Mouse (Mus musculus) megakaryocyte-erythroid progenitor cell, adult 5-6 weeks (primary cell): ENCODE data around the gene Zfp335. TPM values are rescaled to one million over a fixed set of nuclear protein-coding genes. Genes with fewer than 3 reads are reported as not detected.
"Not testable (repeated sequence)": the region's sequence is repeated elsewhere in the genome, so short reads cannot be mapped to it uniquely, and the experiment has no call there.

ENCODE experiments used
- ATAC-seq: replicated peaks from 2 replicates; pipeline ENCODE4 v1.8.0; 2016; ENCODE audit warnings: mild to moderate bottlenecking, inconsistent platforms; ENCODE audit not compliant: severe bottlenecking, poor library complexity, low FRiP score, low TSS enrichment
- total RNA-seq, 2 experiments: library from RNA; stranded (forward) in 1 of 2; stranded (reverse) in 1 of 2; fragments of 200-1000, 215-1000 nt in 1 of 2; fragments of >200 nt in 1 of 2; fragmentation: Nextera tagmentation in 1 of 2; gene quantifications; 2 replicates each; pipeline ENCODE4 v1.2.3; 2014 to 2017

The Zfp335 gene
- total RNA-seq, 2 experiments from 2014 or later = 8.6 to 23.5 TPM

DNA sequence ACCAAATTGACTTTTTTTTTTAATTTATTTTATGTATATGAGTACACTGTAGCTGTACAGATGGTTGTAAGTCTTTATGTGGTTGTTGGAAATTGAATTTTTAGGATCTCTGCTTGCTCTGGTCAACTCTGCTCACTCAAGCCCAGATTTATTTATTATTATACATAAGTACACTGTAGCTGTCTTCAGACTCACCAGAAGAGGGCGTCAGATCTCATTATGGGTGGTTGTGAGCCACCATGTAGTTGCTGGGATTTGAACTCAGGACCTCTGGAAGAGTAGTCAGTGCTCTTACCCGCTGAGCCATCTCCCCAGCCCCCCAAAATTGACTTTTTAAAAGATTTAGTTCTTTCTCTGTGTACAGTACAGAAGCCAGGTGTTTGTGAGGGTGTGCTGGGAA, 35.9 kb downstream of the Zfp335 start:
- ATAC-seq = not testable (repeated sequence)

DNA sequence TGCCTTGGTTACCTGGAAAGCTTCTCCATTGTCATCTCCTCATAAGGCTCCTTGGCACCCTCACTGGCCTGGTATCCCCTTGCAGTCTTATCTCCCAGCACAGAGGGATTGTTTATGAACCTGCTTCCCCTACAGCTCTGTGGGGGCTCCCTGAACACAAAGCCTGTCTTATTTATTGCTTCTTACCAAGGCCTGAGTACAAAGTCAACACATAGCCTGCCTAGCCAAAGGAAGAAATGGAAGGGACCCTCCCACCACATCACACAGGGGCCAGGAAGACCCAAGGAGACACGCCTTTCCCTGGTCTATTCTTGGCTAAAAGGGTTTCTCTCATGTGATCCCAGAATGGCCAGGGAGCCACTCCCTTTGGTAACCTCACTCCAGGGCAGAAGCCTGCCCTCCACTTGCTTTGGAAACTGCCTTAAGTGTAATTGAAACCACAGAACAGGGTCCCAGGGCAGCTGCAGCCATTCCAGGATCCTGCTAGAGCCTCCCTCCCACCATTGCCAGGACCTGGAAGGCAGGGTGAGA, 37.3 kb downstream of the Zfp335 start:
- no peak for ATAC-seq

DNA sequence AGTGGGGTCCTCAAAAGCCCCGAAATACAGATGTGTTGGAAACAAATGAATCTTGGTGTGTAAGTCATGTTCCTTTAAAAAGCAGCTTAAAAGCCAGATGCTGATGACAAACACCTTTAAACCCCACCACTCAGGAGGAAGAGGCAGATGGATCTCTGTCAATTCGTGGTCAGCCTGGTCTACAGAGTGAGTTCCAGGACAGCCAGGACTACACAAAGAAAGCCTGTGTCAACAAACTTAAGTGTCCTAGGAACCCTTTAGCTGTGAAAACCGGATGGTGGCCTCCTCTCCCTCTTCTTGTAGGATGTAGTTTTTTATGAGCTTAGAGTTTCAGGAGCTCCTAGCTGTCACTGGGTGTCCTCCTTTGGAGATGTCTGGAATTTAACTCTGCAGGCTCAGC, 37.9 kb downstream of the Zfp335 start:
- no peak for ATAC-seq

DNA sequence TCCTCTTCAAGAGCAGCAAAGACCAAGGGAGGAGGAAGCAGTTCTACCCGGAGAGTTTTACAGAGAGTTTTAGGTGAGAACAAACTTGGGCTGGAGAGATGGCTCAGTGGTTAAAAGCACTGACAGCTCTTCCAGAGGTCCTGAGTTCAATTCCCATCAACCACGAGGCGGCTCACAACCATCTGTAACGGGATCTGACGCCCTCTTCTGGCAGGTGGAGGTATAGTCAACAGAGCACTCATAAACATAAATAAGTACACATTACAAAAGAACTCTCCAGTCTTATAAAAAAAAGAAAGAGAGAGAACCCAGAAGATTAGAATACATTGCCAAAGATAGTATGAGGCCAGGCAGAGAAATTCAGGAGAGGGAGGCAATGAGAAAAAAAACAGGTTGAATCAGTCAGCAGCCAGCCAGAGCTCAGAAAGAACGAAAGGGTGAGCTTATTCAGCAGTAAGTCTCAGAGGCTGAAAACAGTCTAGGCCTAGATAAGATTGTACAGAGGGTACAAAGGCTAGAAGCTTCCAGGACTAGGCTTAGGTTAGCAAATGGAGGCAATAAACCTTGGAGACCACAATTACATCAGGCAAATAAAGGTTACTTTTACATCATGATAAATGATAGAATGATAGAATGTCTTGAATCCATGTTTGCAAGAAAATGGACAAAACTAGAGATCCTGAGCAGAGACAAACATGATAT, 39.8 kb downstream of the Zfp335 start:
- no peak for ATAC-seq

DNA sequence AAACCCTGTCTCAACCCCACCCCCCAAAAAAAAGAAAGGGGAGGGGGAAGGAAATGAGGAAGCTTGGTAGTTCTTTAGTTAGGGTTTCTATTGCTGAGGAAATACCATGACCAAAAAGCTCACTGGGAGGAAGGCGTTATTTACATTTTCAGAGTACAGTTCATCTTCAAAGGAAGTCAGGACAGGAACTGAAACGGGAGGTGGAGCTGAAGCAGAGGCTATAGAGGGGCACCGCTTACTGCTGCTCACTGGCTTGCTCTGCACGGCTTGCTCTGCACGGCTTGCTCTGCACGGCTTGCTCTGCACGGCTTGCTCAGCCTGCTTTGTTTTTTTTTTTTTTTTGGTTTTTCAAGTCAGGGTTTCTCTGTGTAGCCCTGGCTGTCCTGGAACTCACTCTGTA, 43.1 kb downstream of the Zfp335 start:
- no peak for ATAC-seq

DNA sequence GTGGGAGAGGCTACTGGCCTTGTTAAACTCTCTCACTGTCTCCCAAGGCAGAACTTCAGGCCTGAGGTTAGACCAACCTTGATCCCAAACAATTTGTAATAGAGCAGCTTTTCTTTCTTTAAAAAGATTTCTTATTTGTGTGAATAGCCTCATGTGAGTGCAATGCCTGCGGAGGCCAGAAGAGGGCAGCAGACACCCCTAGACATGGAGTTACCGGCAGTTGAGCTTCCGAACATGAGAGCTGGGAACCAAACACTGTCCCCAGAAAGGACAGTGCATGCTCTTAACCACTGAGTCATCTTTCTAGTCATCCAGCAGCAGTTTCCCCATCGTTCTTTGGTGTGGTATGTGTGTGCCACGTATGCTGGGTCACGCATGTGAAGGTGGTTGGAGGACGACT, 44.0 kb downstream of the Zfp335 start:
- no peak for ATAC-seq

DNA sequence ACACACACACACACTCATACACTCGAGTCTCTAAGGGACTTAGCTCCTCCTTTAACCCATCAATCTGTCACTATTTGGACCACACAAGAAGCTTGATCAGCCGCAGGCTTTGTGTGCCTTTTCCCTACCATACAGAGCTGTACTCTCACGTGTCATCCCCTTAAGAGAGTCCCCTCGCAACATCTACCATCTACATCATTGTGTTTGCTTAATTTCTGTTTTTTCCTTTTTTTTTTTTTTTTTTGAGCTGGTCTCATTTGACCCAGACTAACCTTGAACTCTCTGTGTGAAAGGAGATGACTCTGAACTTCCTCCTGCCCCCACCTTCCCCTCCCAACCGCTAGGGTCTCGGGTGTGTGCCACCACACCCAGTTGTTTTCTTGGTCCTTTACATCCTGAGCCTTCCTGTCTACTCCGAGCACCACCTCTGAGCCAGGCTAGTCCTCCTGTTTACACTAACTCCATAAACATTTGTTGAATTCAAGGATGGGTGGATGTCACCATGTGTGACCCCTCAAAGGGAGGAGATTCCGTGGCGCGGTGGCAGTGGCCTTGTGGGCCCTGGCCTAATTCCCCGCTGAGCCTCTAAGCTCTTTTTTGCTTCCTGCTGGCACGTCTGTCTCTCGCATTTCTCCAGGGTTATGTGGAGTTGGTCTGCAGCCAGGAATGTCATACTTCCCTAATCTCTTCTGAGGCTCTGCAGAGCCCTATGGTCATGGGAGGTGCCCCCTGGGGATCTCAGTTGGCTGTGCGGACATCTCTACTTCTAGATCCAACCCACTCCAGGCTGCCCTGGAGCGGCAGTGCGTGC, 44.6 kb downstream of the Zfp335 start:
- ATAC-seq = 0 out of 2 replicates have a peak, but pooled peaks have one; percentile 25

DNA sequence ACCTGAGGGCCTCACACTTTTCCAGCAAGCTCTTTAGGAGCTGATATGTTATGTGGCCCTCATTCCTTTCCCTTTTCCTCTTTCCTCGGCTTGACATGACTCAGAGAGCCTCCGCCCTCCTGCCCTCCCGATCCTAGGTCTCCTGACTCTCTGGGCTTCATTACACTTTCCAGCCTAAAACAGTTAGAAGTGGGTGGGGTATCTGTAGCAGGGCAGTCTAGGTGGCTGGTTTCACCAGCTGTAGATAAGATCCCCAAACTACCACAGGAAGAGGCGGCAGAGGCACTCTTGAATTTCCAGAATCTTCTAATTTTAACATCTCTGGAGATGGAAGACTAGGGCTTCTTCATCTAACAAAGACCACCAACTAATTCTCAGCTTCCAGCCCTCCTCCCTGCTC, 47.0 kb downstream of the Zfp335 start:
- peak; percentile 64 for ATAC-seq

DNA sequence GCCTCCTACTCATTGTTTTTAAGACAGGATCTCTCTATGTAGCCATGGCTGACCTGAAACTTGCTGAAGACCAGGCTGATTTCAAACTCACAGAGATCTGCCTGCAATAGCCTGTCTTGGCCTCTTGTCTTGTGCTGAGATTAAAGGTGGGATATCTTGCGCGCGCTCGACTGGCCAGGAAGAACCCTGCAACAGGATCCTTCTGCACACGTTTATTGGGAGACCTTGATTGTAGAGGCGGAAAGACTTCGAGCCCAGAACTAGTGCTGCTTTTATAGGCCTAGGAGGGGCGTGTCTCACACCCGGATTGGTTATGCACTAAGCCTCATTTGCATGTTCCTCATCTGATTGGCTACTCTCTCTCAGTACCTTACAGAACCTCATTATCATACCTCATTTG, 48.1 kb downstream of the Zfp335 start:
- ATAC-seq = not testable (repeated sequence)

DNA sequence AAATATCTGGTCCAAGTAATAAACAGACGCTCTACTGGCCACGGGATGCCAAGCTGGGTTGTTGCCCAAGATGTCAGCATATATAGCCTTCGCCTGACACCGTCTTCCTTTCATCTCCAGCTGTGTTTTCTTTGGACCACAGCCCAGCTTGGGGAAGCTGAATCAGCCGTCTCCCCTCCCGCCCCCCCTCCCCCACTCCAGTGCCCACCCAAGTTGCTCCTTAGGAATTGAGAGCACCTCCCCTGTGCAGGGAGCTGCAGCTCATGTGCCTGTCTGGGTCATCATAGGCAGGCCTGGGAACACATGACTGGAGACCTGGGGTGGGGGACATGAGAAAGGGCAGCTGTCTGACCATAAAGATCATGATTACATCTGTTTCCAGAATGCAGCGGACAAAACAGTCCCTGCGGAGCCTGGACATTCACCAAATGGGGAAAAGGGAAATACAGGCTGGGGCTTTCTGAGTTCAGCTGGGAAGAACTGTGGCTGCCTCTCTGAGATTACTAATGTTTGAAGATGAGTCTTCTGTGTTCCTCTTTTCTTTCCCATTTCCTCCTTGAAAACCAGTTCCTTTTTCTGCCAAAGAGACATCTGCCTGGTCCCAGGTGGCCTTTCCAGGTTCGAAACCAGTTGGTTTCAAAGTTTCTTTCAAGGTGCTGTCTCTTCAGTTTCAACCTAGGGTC, 49.2 kb downstream of the Zfp335 start:
- ATAC-seq = no peak

DNA sequence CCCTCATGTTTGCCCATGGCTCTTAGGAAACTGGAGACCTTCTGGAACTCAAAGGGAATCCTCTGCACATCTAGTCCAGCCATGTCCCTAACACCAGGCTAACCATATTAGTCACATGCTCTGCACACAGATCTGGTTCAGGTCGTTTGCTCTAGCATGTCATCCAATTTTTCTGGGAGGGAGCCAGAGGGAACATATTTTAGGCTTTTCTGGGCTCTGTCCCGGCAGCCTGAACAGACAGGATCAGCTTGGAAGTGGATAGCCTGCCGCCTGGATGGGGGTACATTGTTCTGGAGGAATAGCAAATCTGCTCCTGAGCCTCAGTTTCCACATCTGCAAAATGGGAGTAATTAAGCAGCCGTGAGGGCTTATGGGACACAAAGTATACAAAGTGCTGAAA, 50.5 kb downstream of the Zfp335 start:
- ATAC-seq = no peak

DNA sequence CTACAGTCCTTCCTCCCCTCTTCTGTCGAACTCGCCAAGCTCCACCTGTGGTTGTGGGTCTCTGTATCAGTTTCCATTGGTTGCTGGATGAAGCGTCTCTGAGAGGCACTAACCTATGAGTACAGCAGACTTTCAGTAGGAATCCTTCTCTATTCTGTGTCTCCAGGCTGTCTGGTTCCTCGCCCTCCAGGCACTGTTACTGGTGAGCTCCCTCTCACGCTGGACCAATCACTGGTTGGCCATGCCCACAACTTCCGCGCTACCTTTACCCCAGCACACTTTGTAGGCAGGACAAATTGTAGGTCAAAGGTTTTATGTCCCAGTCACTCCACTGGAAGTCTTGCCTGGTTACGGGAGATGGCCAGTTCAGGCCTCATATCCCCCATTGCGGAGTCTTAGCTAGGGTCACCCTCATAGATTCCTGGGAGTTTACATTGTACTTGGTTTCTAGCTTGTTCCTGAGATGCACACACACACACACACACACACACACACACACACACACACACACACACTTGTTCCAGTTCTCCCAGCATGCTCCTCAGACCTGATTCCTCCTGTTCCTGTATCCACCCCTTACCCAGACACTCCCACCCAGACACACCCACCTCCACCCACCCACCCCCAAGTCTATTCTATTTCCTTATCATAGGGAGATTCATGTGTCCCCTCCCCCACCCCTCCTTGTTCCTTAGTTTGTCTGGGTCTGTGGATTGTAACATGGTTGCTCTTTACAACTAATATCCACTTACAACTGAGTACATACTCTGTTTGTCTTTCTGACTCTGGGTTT, 51.7 kb downstream of the Zfp335 start:
- ATAC-seq = no peak

DNA sequence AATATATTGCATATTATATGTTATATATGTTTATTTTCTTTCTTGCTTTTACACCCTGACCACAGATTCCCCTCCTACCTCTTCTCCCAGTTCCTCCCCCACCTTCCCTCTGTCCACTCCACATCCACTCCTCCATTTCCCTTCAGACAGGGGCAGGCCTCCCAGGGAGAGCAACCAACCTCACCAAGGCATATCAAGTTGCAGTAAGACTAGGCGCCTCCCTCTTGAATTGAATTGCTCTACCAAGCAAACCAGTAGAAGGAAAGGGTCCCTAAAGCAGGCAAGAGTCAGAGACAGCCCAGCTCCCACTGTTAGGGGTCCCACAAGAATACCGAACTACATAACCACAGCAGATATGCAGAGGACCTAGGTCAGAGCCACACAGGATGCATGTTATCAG, 52.4 kb downstream of the Zfp335 start:
- no peak for ATAC-seq

DNA sequence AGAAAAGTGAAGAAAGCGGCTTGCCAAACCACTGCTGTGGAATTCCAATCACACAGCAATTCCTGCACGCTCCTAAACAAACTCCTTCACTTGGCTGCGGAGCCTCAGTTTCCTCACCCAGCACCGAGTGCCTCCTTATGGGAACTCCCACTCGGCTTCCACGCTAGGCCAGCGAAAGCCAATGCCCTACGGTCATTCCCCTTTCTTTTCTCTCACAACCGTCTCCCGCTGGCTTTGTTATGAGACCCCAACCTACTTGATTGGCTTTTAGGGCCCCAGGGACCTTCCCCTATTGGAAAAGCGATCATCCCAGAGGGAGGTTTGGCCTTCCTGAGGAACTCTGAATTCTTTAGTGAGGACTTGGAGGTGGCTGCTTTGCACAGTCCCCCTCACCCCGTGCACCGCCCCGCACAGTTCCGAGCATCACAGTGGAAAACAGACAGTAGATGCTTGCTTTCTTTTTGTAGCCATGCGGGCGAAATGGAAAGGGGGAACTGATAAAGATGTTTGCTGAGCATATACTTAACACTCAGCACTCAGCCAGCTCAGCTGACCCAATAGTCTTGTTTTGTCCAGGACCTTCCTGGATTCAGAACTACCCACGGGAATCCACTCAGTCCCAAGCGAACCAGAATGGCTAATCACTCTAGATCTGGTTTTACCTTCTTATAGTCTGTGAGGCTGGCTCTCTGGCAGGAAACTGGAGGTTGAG, 53.6 kb downstream of the Zfp335 start:
- ATAC-seq = no peak

DNA sequence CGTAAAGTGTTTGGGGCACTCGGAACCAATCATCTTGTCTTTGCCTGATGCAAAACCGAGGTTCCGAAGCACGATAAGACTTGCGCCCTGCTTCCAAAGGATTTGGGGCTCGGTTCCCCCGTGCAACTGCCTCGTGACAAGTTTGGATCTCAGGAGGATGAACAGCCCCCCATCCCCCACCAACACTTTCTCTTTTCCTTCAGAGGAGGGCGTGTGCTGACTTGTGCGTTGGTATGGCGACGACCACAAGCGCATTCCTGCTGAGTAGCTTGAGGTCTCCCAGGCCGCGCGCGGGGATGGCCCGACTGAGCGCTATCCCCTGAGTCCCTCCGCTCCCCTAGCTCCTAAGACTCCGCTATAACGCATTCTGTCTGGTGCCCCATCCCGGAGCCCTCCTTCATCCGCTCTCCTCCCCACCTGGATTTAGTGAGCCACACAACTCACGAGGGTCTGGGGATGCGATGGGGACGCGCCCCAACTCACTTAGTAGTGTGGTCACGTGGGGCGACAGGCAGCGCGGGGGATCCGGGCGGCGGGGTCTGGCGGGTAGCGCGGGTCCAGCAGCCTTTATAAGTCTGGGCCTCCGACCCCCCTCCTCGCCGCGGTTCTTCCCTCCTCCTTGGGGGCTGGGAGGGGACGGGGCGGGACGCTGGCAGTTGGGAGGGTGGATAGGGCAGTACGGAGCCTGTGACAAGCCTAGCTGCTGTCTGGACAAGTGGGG, 54.3 kb downstream of the Zfp335 start, which contains the start of gene Pltp:
Pltp (minus strand) TSS at position 611 of the 721 bp plus-strand sequence.
- peak; percentile 43; the same call in 1 of the 2 replicates for ATAC-seq

DNA sequence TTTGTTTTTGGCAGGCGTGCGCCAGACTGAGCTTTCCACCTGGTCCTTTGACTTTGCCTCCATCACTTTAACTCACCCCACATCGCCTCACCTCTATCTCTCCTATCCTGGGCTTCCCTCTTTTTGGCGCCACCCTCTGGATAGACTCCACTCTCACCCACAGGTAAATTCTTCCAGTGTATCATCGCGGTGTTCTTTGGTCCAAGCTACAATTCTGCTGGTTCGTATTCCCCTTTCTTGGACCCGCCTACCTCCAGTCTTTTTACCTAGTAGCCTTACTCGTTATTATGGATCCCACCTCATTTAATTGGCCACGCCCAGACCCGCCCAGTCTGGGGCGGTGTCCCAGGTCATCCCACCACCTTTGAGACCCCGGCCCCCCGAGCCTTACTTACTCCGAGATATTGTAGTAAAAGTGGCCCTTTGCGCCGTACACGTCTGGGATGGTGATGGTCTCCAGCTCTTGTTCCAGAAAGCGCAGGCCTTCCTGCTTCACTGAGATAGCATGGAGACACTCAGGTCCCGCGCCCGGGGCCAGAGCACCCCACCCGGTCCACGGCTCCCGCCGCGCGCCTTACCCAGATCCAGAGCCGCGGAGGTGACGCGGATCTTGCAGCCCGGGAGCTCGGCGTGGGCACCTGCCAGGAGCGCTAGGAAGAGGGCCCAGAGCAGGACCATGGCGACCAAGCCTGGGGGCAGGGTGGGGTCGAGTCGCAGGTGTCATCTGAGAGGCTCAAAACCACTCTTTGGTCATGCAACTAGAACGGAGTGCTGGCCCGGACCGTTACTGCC, 55.1 kb downstream of the Zfp335 start:
- 0 out of 2 replicates have a peak, but pooled peaks have one; percentile 9 for ATAC-seq

DNA sequence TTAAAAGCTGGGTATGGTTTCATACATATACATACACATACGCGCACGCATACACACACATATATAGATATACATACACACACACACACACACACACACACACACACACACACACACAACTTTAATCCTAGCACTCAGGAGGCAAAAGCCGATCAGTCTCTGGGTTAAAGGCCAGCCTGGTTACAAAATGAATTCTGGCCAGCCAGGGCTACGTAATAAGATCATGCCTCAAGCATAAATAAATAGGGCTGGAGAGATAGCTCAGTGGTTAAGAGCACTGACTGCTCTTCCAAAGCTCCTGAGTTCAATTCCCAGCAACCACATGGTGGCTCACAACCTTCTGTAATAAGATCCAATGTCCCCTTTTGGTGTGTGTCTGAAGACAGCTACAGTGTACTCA, 56.0 kb downstream of the Zfp335 start:
- not testable (repeated sequence) for ATAC-seq
